Mouse (Mus musculus) erythroid progenitor cell, adult 5-6 weeks (primary cell): ENCODE data around the gene Doc2a. TPM values are rescaled to one million over a fixed set of nuclear protein-coding genes. Genes with fewer than 3 reads are reported as not detected.

Source experiments
- total RNA-seq, 2 experiments: library from RNA; stranded (forward) in 1 of 2; stranded (reverse) in 1 of 2; fragments of 150-400 nt in 1 of 2; fragments of 186-747, 209-891 nt in 1 of 2; gene quantifications; 2 replicates each; pipeline versions ENCODE4 v1.2.3 to v1.2.4; 2015 to 2017; ENCODE audit warnings: low replicate concordance in 2 of 2

The Doc2a gene
- total RNA-seq, 2 experiments from 2014 or later = not detected

Other genes with a start within 250 kb of the Doc2a start
Only the 30 nearest of the 31 such genes appear.
- 2.5 TPM in 1 of 2 replicates, not detected in the other for gene Nupr1, start 216.6 kb upstream of the Doc2a start, total RNA-seq (2015; ENCODE audit: low replicate concordance)
- 1.2 and 15.8 TPM in 2 replicates for gene Nupr1, start 216.6 kb upstream of the Doc2a start, total RNA-seq (2017; ENCODE audit: low replicate concordance)
- gene Sgf29, start 198.1 kb upstream of the Doc2a start, total RNA-seq (2015; ENCODE audit: low replicate concordance) = 36.8 and 54.1 TPM in 2 replicates
- gene Sgf29, start 198.1 kb upstream of the Doc2a start, total RNA-seq (2017; ENCODE audit: low replicate concordance) = 0.83 and 10.9 TPM in 2 replicates
- gene Sult1a1, start 171.0 kb upstream of the Doc2a start, total RNA-seq (2015; ENCODE audit: low replicate concordance) = 4.0 TPM in 1 of 2 replicates, not detected in the other
- gene Sult1a1, start 171.0 kb upstream of the Doc2a start, total RNA-seq (2017; ENCODE audit: low replicate concordance) = 6.4 TPM in 1 of 2 replicates, not detected in the other
- 9.2 and 21.3 TPM in 2 replicates for gene Bola2, start 152.0 kb upstream of the Doc2a start, total RNA-seq (2015; ENCODE audit: low replicate concordance)
- 5.1 and 46.8 TPM in 2 replicates for gene Bola2, start 152.0 kb upstream of the Doc2a start, total RNA-seq (2017; ENCODE audit: low replicate concordance)
- gene Slx1b, start 151.6 kb upstream of the Doc2a start, total RNA-seq (2015; ENCODE audit: low replicate concordance) = 0.84 and 1.4 TPM in 2 replicates
- 1.9 and 3.2 TPM in 2 replicates for gene Slx1b, start 151.6 kb upstream of the Doc2a start, total RNA-seq (2017; ENCODE audit: low replicate concordance)
- gene Coro1a, start 139.6 kb upstream of the Doc2a start, total RNA-seq (2015; ENCODE audit: low replicate concordance) = 103 and 171 TPM in 2 replicates
- 101 and 106 TPM in 2 replicates for gene Coro1a, start 139.6 kb upstream of the Doc2a start, total RNA-seq (2017; ENCODE audit: low replicate concordance)
- 46.5 and 49.0 TPM in 2 replicates for gene Mapk3, start 87.8 kb upstream of the Doc2a start, total RNA-seq (2015; ENCODE audit: low replicate concordance)
- gene Mapk3, start 87.8 kb upstream of the Doc2a start, total RNA-seq (2017; ENCODE audit: low replicate concordance) = 18.6 and 19.3 TPM in 2 replicates
- gene Gdpd3, start 81.1 kb upstream of the Doc2a start, total RNA-seq (2015; ENCODE audit: low replicate concordance) = 9.2 and 11.9 TPM in 2 replicates
- 8.1 TPM in 1 of 2 replicates, not detected in the other for gene Gdpd3, start 81.1 kb upstream of the Doc2a start, total RNA-seq (2017; ENCODE audit: low replicate concordance)
- 182 and 256 TPM in 2 replicates for gene Ypel3, start 70.5 kb upstream of the Doc2a start, total RNA-seq (2015; ENCODE audit: low replicate concordance)
- gene Ypel3, start 70.5 kb upstream of the Doc2a start, total RNA-seq (2017; ENCODE audit: low replicate concordance) = 61.6 and 74.1 TPM in 2 replicates
- 2.1 and 4.3 TPM in 2 replicates for gene Tbx6, start 65.9 kb upstream of the Doc2a start, total RNA-seq (2015; ENCODE audit: low replicate concordance)
- gene Tbx6, start 65.9 kb upstream of the Doc2a start, total RNA-seq (2017; ENCODE audit: low replicate concordance) = 2.6 and 2.7 TPM in 2 replicates
- gene Ppp4c, start 54.9 kb upstream of the Doc2a start, total RNA-seq (2015; ENCODE audit: low replicate concordance) = 63.7 and 105 TPM in 2 replicates
- gene Ppp4c, start 54.9 kb upstream of the Doc2a start, total RNA-seq (2017; ENCODE audit: low replicate concordance) = 52.8 and 67.6 TPM in 2 replicates
- gene Fam57b, start 49.7 kb upstream of the Doc2a start, total RNA-seq (2015; ENCODE audit: low replicate concordance) = not detected in 2 replicates
- gene Fam57b, start 49.7 kb upstream of the Doc2a start, total RNA-seq (2017; ENCODE audit: low replicate concordance) = not detected in 2 replicates
- not detected in 2 replicates for gene 4930451I11Rik, start 15.8 kb upstream of the Doc2a start, total RNA-seq (2015; ENCODE audit: low replicate concordance)
- not detected in 2 replicates for gene 4930451I11Rik, start 15.8 kb upstream of the Doc2a start, total RNA-seq (2017; ENCODE audit: low replicate concordance)
- gene Hirip3, start 14.6 kb downstream of the Doc2a start, total RNA-seq (2015; ENCODE audit: low replicate concordance) = 50.8 and 63.3 TPM in 2 replicates
- gene Hirip3, start 14.6 kb downstream of the Doc2a start, total RNA-seq (2017; ENCODE audit: low replicate concordance) = 193 and 296 TPM in 2 replicates
- gene Ino80e, start 15.0 kb downstream of the Doc2a start, total RNA-seq (2015; ENCODE audit: low replicate concordance) = 19.1 and 20.1 TPM in 2 replicates
- 20.2 and 30.4 TPM in 2 replicates for gene Ino80e, start 15.0 kb downstream of the Doc2a start, total RNA-seq (2017; ENCODE audit: low replicate concordance)
- gene Taok2, start 37.3 kb downstream of the Doc2a start, total RNA-seq (2015; ENCODE audit: low replicate concordance) = 23.1 and 38.2 TPM in 2 replicates
- 65.6 and 76.2 TPM in 2 replicates for gene Taok2, start 37.3 kb downstream of the Doc2a start, total RNA-seq (2017; ENCODE audit: low replicate concordance)
- 3.2 and 5.4 TPM in 2 replicates for gene Tmem219, start 75.5 kb downstream of the Doc2a start, total RNA-seq (2015; ENCODE audit: low replicate concordance)
- 4.0 and 10.4 TPM in 2 replicates for gene Tmem219, start 75.5 kb downstream of the Doc2a start, total RNA-seq (2017; ENCODE audit: low replicate concordance)
- 21.6 TPM in 1 of 2 replicates, not detected in the other for gene Kctd13, start 81.5 kb downstream of the Doc2a start, total RNA-seq (2015; ENCODE audit: low replicate concordance)
- gene Kctd13, start 81.5 kb downstream of the Doc2a start, total RNA-seq (2017; ENCODE audit: low replicate concordance) = 0.53 and 3.3 TPM in 2 replicates
- gene Asphd1, start 102.2 kb downstream of the Doc2a start, total RNA-seq (2015; ENCODE audit: low replicate concordance) = not detected in 2 replicates
- gene Asphd1, start 102.2 kb downstream of the Doc2a start, total RNA-seq (2017; ENCODE audit: low replicate concordance) = not detected in 2 replicates
- not detected in 2 replicates for gene Sez6l2, start 103.1 kb downstream of the Doc2a start, total RNA-seq (2015; ENCODE audit: low replicate concordance)
- 0.45 TPM in 1 of 2 replicates, not detected in the other for gene Sez6l2, start 103.1 kb downstream of the Doc2a start, total RNA-seq (2017; ENCODE audit: low replicate concordance)
- gene Cdipt, start 128.5 kb downstream of the Doc2a start, total RNA-seq (2015; ENCODE audit: low replicate concordance) = 29.8 and 30.3 TPM in 2 replicates
- 19.7 and 27.1 TPM in 2 replicates for gene Cdipt, start 128.5 kb downstream of the Doc2a start, total RNA-seq (2017; ENCODE audit: low replicate concordance)
- 2.9 TPM in 1 of 2 replicates, not detected in the other for gene Cdiptos, start 128.7 kb downstream of the Doc2a start, total RNA-seq (2015; ENCODE audit: low replicate concordance)
- gene Cdiptos, start 128.7 kb downstream of the Doc2a start, total RNA-seq (2017; ENCODE audit: low replicate concordance) = not detected in 2 replicates
- gene Mvp, start 167.2 kb downstream of the Doc2a start, total RNA-seq (2015; ENCODE audit: low replicate concordance) = 0.36 and 0.42 TPM in 2 replicates
- 6.7 and 7.7 TPM in 2 replicates for gene Mvp, start 167.2 kb downstream of the Doc2a start, total RNA-seq (2017; ENCODE audit: low replicate concordance)
- gene Pagr1b, start 169.1 kb downstream of the Doc2a start, total RNA-seq (2015; ENCODE audit: low replicate concordance) = not detected in 2 replicates
- gene Pagr1b, start 169.1 kb downstream of the Doc2a start, total RNA-seq (2017; ENCODE audit: low replicate concordance) = 0.64 and 11.8 TPM in 2 replicates
- 24.1 and 46.9 TPM in 2 replicates for gene Pagr1a, start 169.9 kb downstream of the Doc2a start, total RNA-seq (2015; ENCODE audit: low replicate concordance)
- gene Pagr1a, start 169.9 kb downstream of the Doc2a start, total RNA-seq (2017; ENCODE audit: low replicate concordance) = 10.6 and 26.2 TPM in 2 replicates
- gene Gm42742, start 173.7 kb downstream of the Doc2a start, total RNA-seq (2015; ENCODE audit: low replicate concordance) = 1.7 TPM in 1 of 2 replicates, not detected in the other
- gene Gm42742, start 173.7 kb downstream of the Doc2a start, total RNA-seq (2017; ENCODE audit: low replicate concordance) = 10.8 and 28.1 TPM in 2 replicates
- 0.84 TPM in 1 of 2 replicates, not detected in the other for gene Prrt2, start 173.8 kb downstream of the Doc2a start, total RNA-seq (2015; ENCODE audit: low replicate concordance)
- 3.0 TPM in 1 of 2 replicates, not detected in the other for gene Prrt2, start 173.8 kb downstream of the Doc2a start, total RNA-seq (2017; ENCODE audit: low replicate concordance)
- 175 and 179 TPM in 2 replicates for gene Maz, start 179.6 kb downstream of the Doc2a start, total RNA-seq (2015; ENCODE audit: low replicate concordance)
- gene Maz, start 179.6 kb downstream of the Doc2a start, total RNA-seq (2017; ENCODE audit: low replicate concordance) = 96.8 and 123 TPM in 2 replicates
- gene Kif22, start 195.1 kb downstream of the Doc2a start, total RNA-seq (2015; ENCODE audit: low replicate concordance) = 651 and 861 TPM in 2 replicates
- 380 and 614 TPM in 2 replicates for gene Kif22, start 195.1 kb downstream of the Doc2a start, total RNA-seq (2017; ENCODE audit: low replicate concordance)
- gene Zg16, start 239.9 kb downstream of the Doc2a start, total RNA-seq (2015; ENCODE audit: low replicate concordance) = 3.6 and 9.2 TPM in 2 replicates
- 1.2 and 6.0 TPM in 2 replicates for gene Zg16, start 239.9 kb downstream of the Doc2a start, total RNA-seq (2017; ENCODE audit: low replicate concordance)